Mouse (Mus musculus): ENCODE measurements at regions not wholly inside any gene's neighbourhood (a gene's known extent, or its start where the extent isn't known, plus 50 kb on each side); places are given as distances from the start of the nearest gene placed in this dataset.

DNA sequence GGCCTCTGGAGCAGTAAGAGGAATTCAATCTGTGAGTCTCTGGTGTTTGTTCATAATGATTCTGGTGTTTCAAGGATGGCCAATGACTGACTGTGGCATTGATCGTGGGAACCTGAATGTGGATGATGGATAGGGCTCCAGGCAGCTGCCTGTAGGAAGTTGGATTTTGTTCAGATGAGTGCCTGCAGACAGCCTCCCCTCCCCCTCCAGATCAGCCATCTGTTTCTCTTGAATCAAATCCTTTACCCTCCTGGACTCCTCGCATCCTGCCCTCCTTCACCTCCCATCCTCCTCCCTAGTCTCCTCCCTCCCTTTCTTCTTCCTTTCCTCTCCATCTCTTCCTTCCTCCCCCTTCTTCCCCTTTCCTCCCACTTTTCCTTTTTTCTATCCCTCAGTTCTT, 307.6 kb upstream of the Plxna2 start:
- TF ChIP-seq E2F4 (IDR thresholded peaks at IDR 0.05; ENCODE audit: insufficient read depth) (no peak), POLR2A (IDR thresholded peaks at IDR 0.05; ENCODE audit: insufficient read length, low read depth) (no peak), POLR2AphosphoS2 (IDR thresholded peaks at IDR 0.05; ENCODE audit: insufficient read length, low read depth) (no peak)

Measured in myocyte (in vitro differentiated cells).